Mouse (Mus musculus) layer of hippocampus, adult 9-10 months (tissue): ENCODE data around the gene Gstm3.
A peak's percentile ranks its signal among the peaks of the same experiment; 100 is the strongest.
"Not testable (repeated sequence)": the region's sequence is repeated elsewhere in the genome, so short reads cannot be mapped to it uniquely, and the experiment has no call there.

Experiments
- DNase-seq: peaks from one replicate; pipeline ENCODE4 v3.0.0; 2022; ENCODE audit warnings: low spot score

Gstm3 gene

GRCm38 (mm10) chr3:107968724-107969395 is at the start of gene Gstm3:
Gene Gstm3 (minus strand): TSS chr3:107969283.
- no peak for DNase-seq

- DNase-seq, result no peak
Measured at GRCm38 (mm10) chr3:108018190-108018820, 49.2 kb upstream of the Gstm3 start.

GRCm38 (mm10) chr3:108017473-108018189 is 48.5 kb upstream of the Gstm3 start, which contains the start of gene Gstm1:
Gene Gstm1 (minus strand): TSS chr3:108017973.
- peak; percentile 85 for DNase-seq

GRCm38 (mm10) chr3:108016468-108016867 is 47.4 kb upstream of the Gstm3 start:
- not testable (repeated sequence) for DNase-seq

- DNase-seq, result no peak
Measured at GRCm38 (mm10) chr3:108014974-108015346, 45.9 kb upstream of the Gstm3 start.

GRCm38 (mm10) chr3:108014098-108014973 is 45.3 kb upstream of the Gstm3 start:
- no peak for DNase-seq

- no peak for DNase-seq
Measured at GRCm38 (mm10) chr3:108013331-108013871, 44.3 kb upstream of the Gstm3 start.

GRCm38 (mm10) chr3:108011558-108011957 is 42.5 kb upstream of the Gstm3 start:
- no peak for DNase-seq

GRCm38 (mm10) chr3:108010286-108010685 is 41.2 kb upstream of the Gstm3 start:
- no peak for DNase-seq

GRCm38 (mm10) chr3:108002021-108002420 is 32.9 kb upstream of the Gstm3 start:
- DNase-seq, result no peak

GRCm38 (mm10) chr3:107999491-107999890 is 30.4 kb upstream of the Gstm3 start:
- DNase-seq, result no peak

GRCm38 (mm10) chr3:107998591-107998990 is 29.5 kb upstream of the Gstm3 start:
- DNase-seq, result no peak

GRCm38 (mm10) chr3:107996576-107996975 is 27.5 kb upstream of the Gstm3 start:
- DNase-seq, result no peak

GRCm38 (mm10) chr3:107995974-107996373 is 26.9 kb upstream of the Gstm3 start:
- not testable (repeated sequence) for DNase-seq

- no peak for DNase-seq
Measured at GRCm38 (mm10) chr3:107986041-107986562, 17.0 kb upstream of the Gstm3 start, which contains the start of gene Gstm2. Gene Gstm2 (minus strand): TSS chr3:107986453.

GRCm38 (mm10) chr3:107985141-107985540 is 16.1 kb upstream of the Gstm3 start:
- DNase-seq, result not testable (repeated sequence)

GRCm38 (mm10) chr3:107984471-107984870 is 15.4 kb upstream of the Gstm3 start:
- DNase-seq, result no peak

GRCm38 (mm10) chr3:107983771-107984170 is 14.7 kb upstream of the Gstm3 start:
- DNase-seq, result no peak

- DNase-seq, result no peak
Measured at GRCm38 (mm10) chr3:107982726-107983125, 13.6 kb upstream of the Gstm3 start.

GRCm38 (mm10) chr3:107981261-107981660 is 12.2 kb upstream of the Gstm3 start:
- DNase-seq, result no peak

- DNase-seq, result no peak
Measured at GRCm38 (mm10) chr3:107977691-107978090, 8.6 kb upstream of the Gstm3 start.
